Mouse (Mus musculus): ENCODE results near the gene Taf12. TPM values are rescaled to one million over a fixed set of nuclear protein-coding genes. Genes with fewer than 3 reads are reported as not detected.

The Taf12 gene
- polyA plus RNA-seq, 1 experiment from 2014 or later: 70.5 TPM

- Histone ChIP-seq H3K4me1 (ENCODE audit: control insufficient read depth, insufficient read depth, low read length) (peaks cover 18% of the 10 kb centered on the region), H3K9ac (ENCODE audit: low read length) (peak overlapping the region; percentile 87), H3K36me3 (ENCODE audit: control insufficient read depth, insufficient read depth, low read length) (peaks cover under 1% of the 10 kb centered on the region; the same call in 1 of the 2 replicates), H3K9me3 (ENCODE audit: control insufficient read depth, low read length) (no peaks in the 10 kb centered on the region), H3K27ac (ENCODE audit: low read depth, low read length) (no peak overlapping the region), H3K4me2 (peak overlapping the region; percentile 87), H3K4me3 (ENCODE audit: low read depth, low read length) (peak overlapping the region; percentile 81), H3K27me3 (ENCODE audit: control insufficient read depth, insufficient read depth, low read length) (no peaks in the 10 kb centered on the region)
- peak; percentile 3; the same call in 1 of the 2 replicates for ATAC-seq (ENCODE audit: low FRiP score)
- no peak for DNase-seq (ENCODE audit: low spot score, missing footprints)
- 10% methylated on average over 13 of the region's 13 CpGs for WGBS
Measured at GRCm38 (mm10) chr4:132344403-132345134, 70.4 kb downstream of the Taf12 start.

Other genes starting within 250 kb of the Taf12 start
- gene Gm10300, start 199.7 kb upstream of the Taf12 start, polyA plus RNA-seq (2014; fragmentation: Nextera tagmentation; extraction: Ambion mirVana): 0.07 TPM in 1 of 2 replicates, not detected in the other
- gene Epb41, start 199.1 kb upstream of the Taf12 start, polyA plus RNA-seq (2014; fragmentation: Nextera tagmentation; extraction: Ambion mirVana): 210 and 230 TPM in 2 replicates
- gene Oprd1, start 129.9 kb upstream of the Taf12 start, polyA plus RNA-seq (2014; fragmentation: Nextera tagmentation; extraction: Ambion mirVana): 0.04 and 0.08 TPM in 2 replicates
- gene Ythdf2, start 62.1 kb upstream of the Taf12 start, polyA plus RNA-seq (2014; fragmentation: Nextera tagmentation; extraction: Ambion mirVana): 164 and 170 TPM in 2 replicates
- gene Gmeb1, start 12.8 kb upstream of the Taf12 start, polyA plus RNA-seq (2014; fragmentation: Nextera tagmentation; extraction: Ambion mirVana): 37.0 and 39.6 TPM in 2 replicates
- gene Rab42, start 29.0 kb downstream of the Taf12 start, polyA plus RNA-seq (2014; fragmentation: Nextera tagmentation; extraction: Ambion mirVana): 0.42 and 0.59 TPM in 2 replicates
- gene Trnau1ap, start 55.2 kb downstream of the Taf12 start, polyA plus RNA-seq (2014; fragmentation: Nextera tagmentation; extraction: Ambion mirVana): 78.0 and 83.3 TPM in 2 replicates
- 62.1 and 70.3 TPM in 2 replicates for gene Rcc1, start 79.2 kb downstream of the Taf12 start, polyA plus RNA-seq (2014; fragmentation: Nextera tagmentation; extraction: Ambion mirVana)
- 22.2 and 22.4 TPM in 2 replicates for gene Phactr4, start 148.1 kb downstream of the Taf12 start, polyA plus RNA-seq (2014; fragmentation: Nextera tagmentation; extraction: Ambion mirVana)
- gene Med18, start 189.5 kb downstream of the Taf12 start, polyA plus RNA-seq (2014; fragmentation: Nextera tagmentation; extraction: Ambion mirVana): 19.2 and 22.3 TPM in 2 replicates
- 4.9 and 5.1 TPM in 2 replicates for gene Sesn2, start 236.1 kb downstream of the Taf12 start, polyA plus RNA-seq (2014; fragmentation: Nextera tagmentation; extraction: Ambion mirVana)